Mouse (Mus musculus) midbrain, embryonic 13.5 days (tissue): ENCODE results near the gene Kcnj6. TPM values are rescaled to one million over a fixed set of nuclear protein-coding genes. Genes with fewer than 3 reads are reported as not detected.

Experiments
- ATAC-seq: fragments of 200-750 bp; cut with Nextera tagmentation; 2 replicates; pipeline ENCODE4 v1.8.0; 2017; ENCODE audit warnings: mild to moderate bottlenecking, moderate TSS enrichment, moderate library complexity
- H3K27ac ChIP-seq: fragments of 300-500 bp; sonication (generic); 2 replicates; pipeline ENCODE4 v1.5.1; 2015; ENCODE audit warnings: inconsistent platforms, mild to moderate bottlenecking, moderate library complexity
- H3K27me3 ChIP-seq: fragments of 300-500 bp; sonication (generic); 2 replicates; pipeline ENCODE4 v1.6.1; 2015; ENCODE audit warnings: mild to moderate bottlenecking, inconsistent platforms
- H3K36me3 ChIP-seq: fragments of 300-500 bp; sonication (generic); 2 replicates; pipeline ENCODE4 v1.6.1; 2015; ENCODE audit warnings: mild to moderate bottlenecking, inconsistent platforms
- H3K4me1 ChIP-seq: fragments of 300-500 bp; sonication (generic); replicated peaks from 2 replicates; pipeline ENCODE4 v1.6.1; 2015; ENCODE audit warnings: inconsistent platforms
- H3K4me2 ChIP-seq: fragments of 300-500 bp; sonication (generic); replicated peaks from 2 replicates; pipeline ENCODE4 v1.6.1; 2015; ENCODE audit warnings: moderate library complexity, mild to moderate bottlenecking, inconsistent platforms
- H3K4me3 ChIP-seq: fragments of 300-500 bp; sonication (generic); replicated peaks from 2 replicates; pipeline ENCODE4 v1.5.1; 2015; ENCODE audit warnings: mild to moderate bottlenecking, inconsistent platforms
- H3K9ac ChIP-seq: fragments of 300-500 bp; sonication (generic); replicated peaks from 2 replicates; pipeline ENCODE4 v1.6.1; 2015; ENCODE audit warnings: mild to moderate bottlenecking, inconsistent platforms
- H3K9me3 ChIP-seq: fragments of 300-500 bp; sonication (generic); 2 replicates; pipeline ENCODE4 v1.6.1; 2016; ENCODE audit warnings: mild to moderate bottlenecking, inconsistent platforms
- WGBS: fragments of 180-500 bp; shearing (Covaris S2); methylation state at CpG from one replicate; pipeline ENCODE4 v1.1.7; 2015; 5-methylcytosine and 5-hydroxymethylcytosine counted together
- polyA plus RNA-seq: library from polyadenylated mRNA; unstranded; fragments of >200 nt; fragmentation: Nextera tagmentation; extraction: Ambion mirVana; gene quantifications from 2 replicates; pipeline ENCODE4 v1.2.1, GENCODE M21; 2015

Kcnj6 gene
- polyA plus RNA-seq, 1 experiment from 2014 or later = 2.8 TPM

GRCm38 (mm10) chr16:94797366-94797765 lies 200.1 kb downstream of the Kcnj6 start:
- no peak overlapping the region for H3K4me3 ChIP-seq
- H3K36me3 ChIP-seq = no peaks in the 10 kb centered on the region
- no peak overlapping the region for H3K4me2 ChIP-seq
- ATAC-seq = no peak
- 0 out of 2 replicates have a peak, but pooled peaks cover 2% of the 10 kb centered on the region for H3K9me3 ChIP-seq
- WGBS = 86% methylated on average over 6 of the region's 6 CpGs
- H3K4me1 ChIP-seq = no peaks in the 10 kb centered on the region
- H3K27ac ChIP-seq = no peak overlapping the region
- no peak overlapping the region for H3K9ac ChIP-seq
- no peaks in the 10 kb centered on the region for H3K27me3 ChIP-seq

- Histone ChIP-seq H3K4me1 (no peaks in the 10 kb centered on the region), H3K36me3 (no peaks in the 10 kb centered on the region), H3K4me3 (no peak overlapping the region), H3K27ac (no peak overlapping the region), H3K27me3 (peaks cover 11% of the 10 kb centered on the region), H3K4me2 (no peak overlapping the region), H3K9ac (no peak overlapping the region), H3K9me3 (no peaks in the 10 kb centered on the region)
- ATAC-seq = no peak
- 81% methylated on average over 7 of the region's 7 CpGs for WGBS
Measured at GRCm38 (mm10) chr16:94793041-94793440, 204.5 kb downstream of the Kcnj6 start.

- no peaks in the 10 kb centered on the region for H3K4me1 ChIP-seq
- no peaks in the 10 kb centered on the region for H3K36me3 ChIP-seq
- no peak for ATAC-seq
- H3K27ac ChIP-seq = no peak overlapping the region
- no peak overlapping the region for H3K9ac ChIP-seq
- WGBS = 19% methylated on average over 6 of the region's 6 CpGs
- peaks cover 19% of the 10 kb centered on the region for H3K27me3 ChIP-seq
- no peaks in the 10 kb centered on the region for H3K9me3 ChIP-seq
- no peak overlapping the region for H3K4me2 ChIP-seq
- no peak overlapping the region for H3K4me3 ChIP-seq
Measured at GRCm38 (mm10) chr16:94789958-94790357, 207.5 kb downstream of the Kcnj6 start.

GRCm38 (mm10) chr16:94788716-94789115 lies 208.8 kb downstream of the Kcnj6 start:
- peaks cover 19% of the 10 kb centered on the region for H3K27me3 ChIP-seq
- no peak for ATAC-seq
- H3K9me3 ChIP-seq = no peaks in the 10 kb centered on the region
- 85% methylated on average over 7 of the region's 7 CpGs for WGBS
- no peaks in the 10 kb centered on the region for H3K36me3 ChIP-seq
- H3K4me3 ChIP-seq = no peak overlapping the region
- no peak overlapping the region for H3K9ac ChIP-seq
- no peaks in the 10 kb centered on the region for H3K4me1 ChIP-seq
- no peak overlapping the region for H3K4me2 ChIP-seq
- no peak overlapping the region for H3K27ac ChIP-seq

- 6% methylated on average over 16 of the region's 16 CpGs for WGBS
- H3K27ac ChIP-seq = no peak overlapping the region
- ATAC-seq = 0 out of 2 replicates have a peak, but pooled peaks have one; percentile 66
- no peak overlapping the region for H3K4me3 ChIP-seq
- H3K4me2 ChIP-seq = no peak overlapping the region
- no peaks in the 10 kb centered on the region for H3K9me3 ChIP-seq
- H3K9ac ChIP-seq = no peak overlapping the region
- no peaks in the 10 kb centered on the region for H3K4me1 ChIP-seq
- peaks cover 19% of the 10 kb centered on the region for H3K27me3 ChIP-seq
- no peaks in the 10 kb centered on the region for H3K36me3 ChIP-seq
Measured at GRCm38 (mm10) chr16:94788165-94788564, 209.3 kb downstream of the Kcnj6 start.

- Histone ChIP-seq H3K36me3 (no peaks in the 10 kb centered on the region), H3K4me1 (0 out of 2 replicates have a peak, but pooled peaks cover 11% of the 10 kb centered on the region), H3K9me3 (no peaks in the 10 kb centered on the region), H3K4me3 (no peak overlapping the region), H3K27me3 (peaks cover 19% of the 10 kb centered on the region), H3K27ac (no peak overlapping the region), H3K4me2 (no peak overlapping the region), H3K9ac (no peak overlapping the region)
- no peak for ATAC-seq
- WGBS = 86% methylated on average over 5 of the region's 5 CpGs
Measured at GRCm38 (mm10) chr16:94785873-94786272, 211.6 kb downstream of the Kcnj6 start.

- no peak overlapping the region for H3K4me2 ChIP-seq
- H3K27me3 ChIP-seq = peaks cover 13% of the 10 kb centered on the region
- no peaks in the 10 kb centered on the region for H3K36me3 ChIP-seq
- H3K9me3 ChIP-seq = no peaks in the 10 kb centered on the region
- WGBS = 61% methylated on average over 7 of the region's 7 CpGs
- H3K4me3 ChIP-seq = no peak overlapping the region
- 0 out of 2 replicates have a peak, but pooled peaks cover 11% of the 10 kb centered on the region for H3K4me1 ChIP-seq
- H3K27ac ChIP-seq = no peak overlapping the region
- ATAC-seq = no peak
- no peak overlapping the region for H3K9ac ChIP-seq
Measured at GRCm38 (mm10) chr16:94783696-94784095, 213.8 kb downstream of the Kcnj6 start.

GRCm38 (mm10) chr16:94782110-94782946 lies 215.2 kb downstream of the Kcnj6 start:
- peak overlapping the region; percentile 30 for H3K4me2 ChIP-seq
- H3K9me3 ChIP-seq = no peaks in the 10 kb centered on the region
- no peak overlapping the region for H3K27ac ChIP-seq
- no peak overlapping the region for H3K9ac ChIP-seq
- WGBS = 69% methylated on average over 24 of the region's 24 CpGs
- 0 out of 2 replicates have a peak, but pooled peaks have one; percentile 43 for ATAC-seq
- 0 out of 2 replicates have a peak, but pooled peaks cover 11% of the 10 kb centered on the region for H3K4me1 ChIP-seq
- peaks cover 7% of the 10 kb centered on the region for H3K27me3 ChIP-seq
- no peaks in the 10 kb centered on the region for H3K36me3 ChIP-seq
- H3K4me3 ChIP-seq = no peak overlapping the region

GRCm38 (mm10) chr16:94773928-94774327 lies 223.6 kb downstream of the Kcnj6 start:
- Histone ChIP-seq H3K9me3 (no peaks in the 10 kb centered on the region), H3K4me2 (no peak overlapping the region), H3K27me3 (no peaks in the 10 kb centered on the region), H3K4me1 (no peaks in the 10 kb centered on the region), H3K27ac (no peak overlapping the region), H3K36me3 (no peaks in the 10 kb centered on the region), H3K9ac (no peak overlapping the region), H3K4me3 (no peak overlapping the region)
- ATAC-seq = no peak
- WGBS = 83% methylated on average over 5 of the region's 5 CpGs

- Histone ChIP-seq H3K36me3 (no peaks in the 10 kb centered on the region), H3K4me2 (no peak overlapping the region), H3K4me3 (no peak overlapping the region), H3K9me3 (no peaks in the 10 kb centered on the region), H3K9ac (no peak overlapping the region), H3K27ac (no peak overlapping the region), H3K4me1 (peaks cover 9% of the 10 kb centered on the region; the same call in 1 of the 2 replicates), H3K27me3 (no peaks in the 10 kb centered on the region)
- WGBS = 84% methylated on average over 6 of the region's 6 CpGs
- no peak for ATAC-seq
Measured at GRCm38 (mm10) chr16:94767606-94768005, 229.9 kb downstream of the Kcnj6 start.

- Histone ChIP-seq H3K4me3 (no peak overlapping the region), H3K27ac (no peak overlapping the region), H3K4me1 (peaks cover 9% of the 10 kb centered on the region; the same call in 1 of the 2 replicates), H3K4me2 (no peak overlapping the region), H3K9me3 (no peaks in the 10 kb centered on the region), H3K9ac (no peak overlapping the region), H3K36me3 (no peaks in the 10 kb centered on the region), H3K27me3 (no peaks in the 10 kb centered on the region)
- ATAC-seq = peak; percentile 45; the same call in 1 of the 2 replicates
- 26% methylated on average over 8 of the region's 8 CpGs for WGBS
Measured at GRCm38 (mm10) chr16:94765129-94765528, 232.4 kb downstream of the Kcnj6 start.

GRCm38 (mm10) chr16:94760732-94761131 lies 236.8 kb downstream of the Kcnj6 start:
- ATAC-seq = no peak
- H3K9ac ChIP-seq = no peak overlapping the region
- H3K27ac ChIP-seq = no peak overlapping the region
- H3K4me1 ChIP-seq = peaks cover 9% of the 10 kb centered on the region; the same call in 1 of the 2 replicates
- H3K4me2 ChIP-seq = no peak overlapping the region
- H3K27me3 ChIP-seq = no peaks in the 10 kb centered on the region
- WGBS = 47% methylated on average over 8 of the region's 11 CpGs
- H3K36me3 ChIP-seq = no peaks in the 10 kb centered on the region
- H3K4me3 ChIP-seq = no peak overlapping the region
- H3K9me3 ChIP-seq = no peaks in the 10 kb centered on the region
